10 mouse cellular contexts compared by ENCODE assay signal in genomic region chr14:58867396-58868107, GRCm38 (mm10).
A peak's percentile ranks its signal among the peaks of the same experiment; 100 is the strongest.
DNase-seq lines count a peak whose midpoint lies in the region; ATAC-seq lines count a peak whose summit lies in the region.
"Had no signal": no experiment of that assay in that cellular context is flagged by ENCODE, and none has a peak within 500 bp of the region (broad histone marks: within the 10 kb centered on the region; RNA-seq: fewer than 3 reads in every experiment).

No protein-coding gene starts in this region.

- no peak overlapping the region for H3K4me3 ChIP-seq in hindbrain, embryonic 11.5 days (ENCODE audit: low read depth, low read length)
- no peak overlapping the region for H3K4me3 ChIP-seq in midbrain, embryonic 12.5 days

- no peak overlapping the region for H3K27ac ChIP-seq in hindbrain, embryonic 11.5 days (ENCODE audit: low read depth, low read length)
- H3K27ac ChIP-seq in midbrain, embryonic 12.5 days (replicated peaks), result no peak overlapping the region

- H3K9me3 ChIP-seq in hindbrain, embryonic 11.5 days (ENCODE audit: control insufficient read depth, low read length), result no peaks in the 10 kb centered on the region
- no peaks in the 10 kb centered on the region for H3K9me3 ChIP-seq in midbrain, embryonic 12.5 days

- H3K9ac ChIP-seq in hindbrain, embryonic 11.5 days (ENCODE audit: low read depth, low read length), result no peak overlapping the region
- H3K9ac ChIP-seq in midbrain, embryonic 12.5 days (replicated peaks), result no peak overlapping the region

- peak; percentile 60 for DNase-seq in Muller cell, postnatal 12 days (ENCODE audit: inconsistent ontology term)
- DNase-seq in adrenal gland, postnatal 14 days, result peak; percentile 53
- DNase-seq in hindbrain, embryonic 11.5 days (ENCODE audit: low spot score), result peak; percentile 6
- no peak for DNase-seq in gastrocnemius, adult 8-10 months (ENCODE audit: low spot score in 2 of 2)
- no peak for DNase-seq in gastrocnemius, adult 18-20 months (ENCODE audit: low spot score)
- DNase-seq: cerebellum, adult 9-10 months; thymus, postnatal 14 days had no signal

- 0 out of 2 replicates have a peak, but pooled peaks cover 7% of the 10 kb centered on the region for H3K4me1 ChIP-seq in hindbrain, embryonic 11.5 days (replicated peaks; ENCODE audit: control insufficient read depth, insufficient read depth, low read length)
- peaks cover 14% of the 10 kb centered on the region for H3K4me1 ChIP-seq in midbrain, embryonic 12.5 days

- 34% methylated on average over 13 of the region's 13 CpGs for WGBS in hindbrain, embryonic 11.5 days
- WGBS in midbrain, embryonic 12.5 days, result 39% methylated on average over 13 of the region's 13 CpGs

- no peak for ATAC-seq in hindbrain, embryonic 11.5 days (ENCODE audit: low FRiP score)
- no peak for ATAC-seq in midbrain, embryonic 12.5 days (ENCODE audit: low FRiP score, low read depth)
- no peak for ATAC-seq in megakaryocyte-erythroid progenitor cell, adult 5-6 weeks (replicated peaks; ENCODE audit: low FRiP score, low TSS enrichment, poor library complexity, severe bottlenecking)
- ATAC-seq: Patski had no signal

- H3K4me2 ChIP-seq in hindbrain, embryonic 11.5 days (replicated peaks; ENCODE audit: low read depth, low read length), result 0 out of 2 replicates have a peak overlapping the region, but pooled peaks have one; percentile 4
- H3K4me2 ChIP-seq in midbrain, embryonic 12.5 days (replicated peaks), result peak overlapping the region; percentile 32

- peaks cover 6% of the 10 kb centered on the region; the same call in 1 of the 2 replicates for H3K27me3 ChIP-seq in hindbrain, embryonic 11.5 days (ENCODE audit: control insufficient read depth, insufficient read depth, low read length)
- H3K27me3 ChIP-seq in midbrain, embryonic 12.5 days, result 0 out of 2 replicates have a peak, but pooled peaks cover 6% of the 10 kb centered on the region
- H3K27me3 ChIP-seq: Patski had no signal

- no peaks in the 10 kb centered on the region for H3K36me3 ChIP-seq in hindbrain, embryonic 11.5 days (ENCODE audit: control insufficient read depth, insufficient read depth, low read length)
- H3K36me3 ChIP-seq in midbrain, embryonic 12.5 days, result no peaks in the 10 kb centered on the region

Comparison
In these comparisons a context has a peak if more than half of its experiments do, and no peak if none do; other contexts are left out.
1. DNase-seq: peak in Muller cell, postnatal 12 days (single experiment), adrenal gland, postnatal 14 days (single experiment) and hindbrain, embryonic 11.5 days (single experiment); none in gastrocnemius, adult 8-10 months (0 of 2) and gastrocnemius, adult 18-20 months (single experiment).